Mouse (Mus musculus) lung, adult 2 months (tissue): ENCODE data around the gene Tmtc4. TPM values are rescaled to one million over a fixed set of nuclear protein-coding genes. Genes with fewer than 3 reads are reported as not detected.

ENCODE experiments used
- DNase-seq: peaks from one replicate; pipeline ENCODE4 v3.0.0; 2022
- H3K4me1 ChIP-seq: fragments of 200-500 bp; 2 replicates; pipeline ENCODE4 v1.6.1; 2011; ENCODE audit warnings: low read length; ENCODE audit not compliant: control insufficient read depth, insufficient read depth
- H3K4me3 ChIP-seq: fragments of 200-500 bp; replicated peaks from 2 replicates; pipeline ENCODE3; 2011; ENCODE audit warnings: low read depth, mild to moderate bottlenecking, control low read depth, low read length; ENCODE audit errors: extremely low read depth
- CTCF ChIP-seq: fragments of 200-500 bp; IDR thresholded peaks from 2 replicates; pipeline ENCODE4 v1.5.1; 2011; ENCODE audit warnings: mild to moderate bottlenecking, low read length, control low read depth; ENCODE audit not compliant: insufficient read depth
- POLR2A ChIP-seq: fragments of 200-500 bp; IDR thresholded peaks from 2 replicates; pipeline ENCODE4 v1.6.1; 2011; ENCODE audit warnings: low read depth, mild to moderate bottlenecking, control low read depth, low read length, borderline replicate concordance; ENCODE audit errors: extremely low read depth
- WGBS: fragments of 180-500 bp; shearing (Covaris S2); methylation state at CpG from one replicate; pipeline ENCODE4 v1.1.7; 2018; 5-methylcytosine and 5-hydroxymethylcytosine counted together
- polyA plus RNA-seq: library from polyadenylated mRNA; depleted of rRNA; stranded (reverse); fragments of >200 nt; gene quantifications from 2 replicates; pipeline ENCODE4 v1.2.3, GENCODE M21; 2012

Tmtc4 gene
- polyA plus RNA-seq, 1 experiment = 5.8 TPM

GRCm38 (mm10) chr14:122974854-122975570, 8.8 kb downstream of the Tmtc4 start:
- TF ChIP-seq POLR2A = no peak
- TF ChIP-seq CTCF = no peak
- 69% methylated on average over 3 of the region's 3 CpGs for WGBS
- H3K4me3 ChIP-seq = no peak overlapping the region
- no peaks in the 10 kb centered on the region for H3K4me1 ChIP-seq
- DNase-seq = no peak

- H3K4me1 ChIP-seq = no peaks in the 10 kb centered on the region
- no peak for DNase-seq
- TF ChIP-seq CTCF (no peak), POLR2A (no peak)
- no peak overlapping the region for H3K4me3 ChIP-seq
- 92% methylated on average over 2 of the region's 2 CpGs for WGBS
Observed at GRCm38 (mm10) chr14:122973091-122973490, 10.7 kb downstream of the Tmtc4 start.

- WGBS = 65% methylated on average over 2 of the region's 2 CpGs
- no peaks in the 10 kb centered on the region for H3K4me1 ChIP-seq
- H3K4me3 ChIP-seq = no peak overlapping the region
- TF ChIP-seq CTCF = no peak
- TF ChIP-seq POLR2A = no peak
- no peak for DNase-seq
Observed at GRCm38 (mm10) chr14:122968049-122968448, 15.8 kb downstream of the Tmtc4 start.

- Histone ChIP-seq H3K4me1 (no peaks in the 10 kb centered on the region), H3K4me3 (no peak overlapping the region)
- no peak for DNase-seq
- TF ChIP-seq CTCF (no peak), POLR2A (no peak)
- 85% methylated on average over 8 of the region's 8 CpGs for WGBS
Observed at GRCm38 (mm10) chr14:122957941-122958340, 25.9 kb downstream of the Tmtc4 start.

- WGBS = 7% methylated on average over 1 of the region's 1 CpGs
- DNase-seq = peak; percentile 45
- peak; percentile 64 for TF ChIP-seq CTCF
- TF ChIP-seq POLR2A = no peak
- Histone ChIP-seq H3K4me3 (no peak overlapping the region), H3K4me1 (no peaks in the 10 kb centered on the region)
Observed at GRCm38 (mm10) chr14:122953331-122953730, 30.5 kb downstream of the Tmtc4 start.

GRCm38 (mm10) chr14:122952556-122952955, 31.3 kb downstream of the Tmtc4 start:
- Histone ChIP-seq H3K4me1 (no peaks in the 10 kb centered on the region), H3K4me3 (no peak overlapping the region)
- TF ChIP-seq CTCF = no peak
- no peak for TF ChIP-seq POLR2A
- no peak for DNase-seq
- 97% methylated on average over 1 of the region's 1 CpGs for WGBS

GRCm38 (mm10) chr14:122951676-122952445, 32.0 kb downstream of the Tmtc4 start:
- WGBS = 68% methylated on average over 6 of the region's 6 CpGs

GRCm38 (mm10) chr14:122950915-122951314, 32.9 kb downstream of the Tmtc4 start:
- 86% methylated on average over 1 of the region's 1 CpGs for WGBS
- no peak for DNase-seq
- Histone ChIP-seq H3K4me3 (no peak overlapping the region), H3K4me1 (no peaks in the 10 kb centered on the region)
- TF ChIP-seq CTCF = peak; percentile 43; the same call in 1 of the 2 replicates
- no peak for TF ChIP-seq POLR2A

More at GRCm38 (mm10) chr14:122951676-122952445, 32.0 kb downstream of the Tmtc4 start:
- DNase-seq = no peak
- no peak for TF ChIP-seq POLR2A
- TF ChIP-seq CTCF = no peak
- H3K4me1 ChIP-seq = no peaks in the 10 kb centered on the region
- H3K4me3 ChIP-seq = no peak overlapping the region

GRCm38 (mm10) chr14:122943475-122943853, 40.4 kb downstream of the Tmtc4 start:
- WGBS = 86% methylated on average over 3 of the region's 3 CpGs
- H3K4me1 ChIP-seq = no peaks in the 10 kb centered on the region
- TF ChIP-seq POLR2A = no peak
- H3K4me3 ChIP-seq = no peak overlapping the region
- no peak for DNase-seq
